Mouse (Mus musculus): ENCODE results near the gene Kdm2b. TPM values are rescaled to one million over a fixed set of nuclear protein-coding genes. Genes with fewer than 3 reads are reported as not detected.
A peak's percentile ranks its signal among the peaks of the same experiment; 100 is the strongest.

The Kdm2b gene
- polyA plus RNA-seq, 1 experiment: 10.1 TPM

DNA sequence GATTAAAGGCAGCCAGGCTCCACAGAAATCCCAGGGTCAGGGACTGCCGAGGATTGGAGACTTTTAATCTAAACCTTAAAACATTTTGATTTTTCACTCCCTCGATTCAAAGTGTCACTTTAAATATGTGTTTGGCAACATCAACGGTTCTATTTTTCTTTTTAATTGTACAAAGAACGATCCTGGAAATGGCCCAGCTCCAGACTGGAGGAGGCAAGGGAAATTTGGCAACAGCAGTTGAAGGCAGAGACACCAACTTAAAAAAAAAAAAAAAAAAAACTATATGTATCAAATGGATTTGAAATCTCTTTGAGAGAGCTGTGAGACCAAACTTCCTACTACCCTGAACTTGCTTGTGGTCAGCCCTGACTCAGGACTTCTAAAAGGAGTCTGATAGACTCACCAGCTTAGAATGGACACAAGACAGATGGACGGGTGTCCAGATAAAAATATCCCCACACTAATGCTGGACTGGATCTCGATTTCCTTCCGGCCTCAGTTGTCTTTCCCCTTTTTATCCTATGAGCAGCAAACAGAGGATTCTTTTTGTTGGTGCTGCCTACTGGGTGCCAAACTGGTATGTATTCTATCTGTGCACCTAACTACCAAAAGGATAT is 19.4 kb upstream of the Kdm2b start:
- H3K4me3 ChIP-seq: no peak overlapping the region
- no peaks in the 10 kb centered on the region for H3K36me3 ChIP-seq (ENCODE audit: control insufficient read depth, insufficient read depth)
- peak in 1 of 3 experiments; percentile 44 for TF ChIP-seq MYOG (IDR thresholded peaks at IDR 0.05; ENCODE audit: control insufficient read depth in 1 of 3, insufficient read depth in 1 of 3, insufficient read length in 2 of 3, low read depth in 2 of 3)
- peak in 1 of 3 experiments; percentile 34 for TF ChIP-seq MYOD1 (IDR thresholded peaks at IDR 0.05; ENCODE audit: control insufficient read depth in 1 of 3, insufficient read length in 2 of 3, low read depth in 2 of 3)
- no peak for TF ChIP-seq MAX (IDR thresholded peaks at IDR 0.05; ENCODE audit: low read depth)
- H3K79me2 ChIP-seq (ENCODE audit: control insufficient read depth, insufficient read depth): no peaks in the 10 kb centered on the region
- peak overlapping the region; percentile 77 for H3K4me2 ChIP-seq (ENCODE audit: low read depth)
- no peaks in the 10 kb centered on the region for H3K27me3 ChIP-seq (ENCODE audit: control insufficient read depth, insufficient read depth, insufficient read length)
- no peak overlapping the region for H3ac ChIP-seq (ENCODE audit: control insufficient read depth, insufficient read length)

- H3K4me3 ChIP-seq: no peak overlapping the region
- H3K79me2 ChIP-seq (ENCODE audit: control insufficient read depth, insufficient read depth): no peaks in the 10 kb centered on the region
- H3K36me3 ChIP-seq (ENCODE audit: control insufficient read depth, insufficient read depth): no peaks in the 10 kb centered on the region
- H3K4me2 ChIP-seq (ENCODE audit: low read depth): no peak overlapping the region
- no peak overlapping the region for H3ac ChIP-seq (ENCODE audit: control insufficient read depth, insufficient read length)
- TF ChIP-seq MYOD1 (IDR thresholded peaks at IDR 0.05; ENCODE audit: control insufficient read depth in 1 of 3, insufficient read length in 2 of 3, low read depth in 2 of 3) (peak in 2 of 3 experiments; percentile 54 to 64), TCF12 (IDR thresholded peaks at IDR 0.05; ENCODE audit: insufficient read depth, poor library complexity, severe bottlenecking) (no peak), MYOG (IDR thresholded peaks at IDR 0.05; ENCODE audit: control insufficient read depth in 1 of 3, insufficient read depth in 1 of 3, insufficient read length in 2 of 3, low read depth in 2 of 3) (peak in 1 of 3 experiments; percentile 65)
- H3K27me3 ChIP-seq (ENCODE audit: control insufficient read depth, insufficient read depth, insufficient read length): no peaks in the 10 kb centered on the region
Observed at GRCm38 (mm10) chr5:123005716-123006592, 16.3 kb upstream of the Kdm2b start.

DNA sequence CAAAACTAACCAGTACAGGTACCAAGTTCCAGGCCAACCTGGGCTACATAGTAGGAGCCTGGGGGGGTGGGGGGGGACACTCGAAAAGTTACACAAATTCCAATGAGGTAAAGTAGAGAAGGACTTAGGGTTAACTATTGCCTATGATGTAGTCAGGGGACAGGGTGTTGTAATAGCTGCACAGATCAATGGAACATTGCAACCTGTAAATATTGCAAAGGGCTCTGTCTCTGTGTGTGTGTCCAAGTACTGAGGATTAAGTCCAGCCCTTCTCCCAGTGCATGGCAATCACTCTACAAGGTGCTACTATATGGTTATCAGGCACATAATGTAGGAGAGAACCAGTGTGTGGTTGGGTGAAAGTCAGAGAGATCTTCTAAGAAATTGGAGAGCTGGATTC is 11.3 kb upstream of the Kdm2b start:
- Histone ChIP-seq H3K4me2 (ENCODE audit: low read depth) (no peak overlapping the region), H3ac (ENCODE audit: control insufficient read depth, insufficient read length) (no peak overlapping the region), H3K27me3 (ENCODE audit: control insufficient read depth, insufficient read depth, insufficient read length) (no peaks in the 10 kb centered on the region), H3K4me3 (no peak overlapping the region), H3K36me3 (ENCODE audit: control insufficient read depth, insufficient read depth) (no peaks in the 10 kb centered on the region), H3K79me2 (ENCODE audit: control insufficient read depth, insufficient read depth) (no peaks in the 10 kb centered on the region)
- TF ChIP-seq CEBPB (IDR thresholded peaks at IDR 0.05; ENCODE audit: insufficient read depth, poor library complexity, severe bottlenecking) (no peak), REST (IDR thresholded peaks at IDR 0.05; ENCODE audit: insufficient read depth, insufficient read length) (no peak), TCF12 (IDR thresholded peaks at IDR 0.05; ENCODE audit: insufficient read depth, poor library complexity, severe bottlenecking) (no peak), E2F4 (IDR thresholded peaks at IDR 0.05; ENCODE audit: insufficient read depth) (no peak), POLR2A (IDR thresholded peaks at IDR 0.05; ENCODE audit: insufficient read length, low read depth) (no peak), POLR2AphosphoS2 (IDR thresholded peaks at IDR 0.05; ENCODE audit: insufficient read length, low read depth) (no peak), MYOD1 (IDR thresholded peaks at IDR 0.05; ENCODE audit: control insufficient read depth in 1 of 3, insufficient read length in 2 of 3, low read depth in 2 of 3) (no peak), TCF3 (IDR thresholded peaks at IDR 0.05; ENCODE audit: insufficient read length, low read depth) (no peak), MYOG (IDR thresholded peaks at IDR 0.05; ENCODE audit: control insufficient read depth in 1 of 3, insufficient read depth in 1 of 3, insufficient read length in 2 of 3, low read depth in 2 of 3) (no peak), MAX (IDR thresholded peaks at IDR 0.05; ENCODE audit: low read depth) (no peak), USF1 (IDR thresholded peaks at IDR 0.05; ENCODE audit: low read depth) (no peak), SRF (IDR thresholded peaks at IDR 0.05; ENCODE audit: control insufficient read depth, insufficient read length, low read depth) (no peak)

GRCm38 (mm10) chr5:122997205-122998204 is 7.9 kb upstream of the Kdm2b start:
- H3K4me3 ChIP-seq: no peak overlapping the region
- no peaks in the 10 kb centered on the region for H3K27me3 ChIP-seq (ENCODE audit: control insufficient read depth, insufficient read depth, insufficient read length)
- H3ac ChIP-seq (ENCODE audit: control insufficient read depth, insufficient read length): no peak overlapping the region
- no peak for TF ChIP-seq USF1 (IDR thresholded peaks at IDR 0.05; ENCODE audit: low read depth)
- TF ChIP-seq TCF3 (IDR thresholded peaks at IDR 0.05; ENCODE audit: insufficient read length, low read depth): no peak
- TF ChIP-seq MYOD1 (IDR thresholded peaks at IDR 0.05; ENCODE audit: control insufficient read depth in 1 of 3, insufficient read length in 2 of 3, low read depth in 2 of 3): peak in 2 of 3 experiments; percentile 84 to 90
- TF ChIP-seq TCF12 (IDR thresholded peaks at IDR 0.05; ENCODE audit: insufficient read depth, poor library complexity, severe bottlenecking): peak; percentile 69
- no peak for TF ChIP-seq CEBPB (IDR thresholded peaks at IDR 0.05; ENCODE audit: insufficient read depth, poor library complexity, severe bottlenecking)
- no peak for TF ChIP-seq E2F4 (IDR thresholded peaks at IDR 0.05; ENCODE audit: insufficient read depth)
- TF ChIP-seq MAX (IDR thresholded peaks at IDR 0.05; ENCODE audit: low read depth): no peak
- peak; percentile 43 to 84 (median 52) for TF ChIP-seq MYOG (IDR thresholded peaks at IDR 0.05; ENCODE audit: control insufficient read depth in 1 of 3, insufficient read depth in 1 of 3, insufficient read length in 2 of 3, low read depth in 2 of 3)
- H3K4me2 ChIP-seq (ENCODE audit: low read depth): peak overlapping the region; percentile 18
- H3K79me2 ChIP-seq (ENCODE audit: control insufficient read depth, insufficient read depth): no peaks in the 10 kb centered on the region
- H3K36me3 ChIP-seq (ENCODE audit: control insufficient read depth, insufficient read depth): no peaks in the 10 kb centered on the region
